Mouse (Mus musculus): ENCODE data around the gene Sirt2. TPM values are rescaled to one million over a fixed set of nuclear protein-coding genes. Genes with fewer than 3 reads are reported as not detected.
A peak's percentile ranks its signal among the peaks of the same experiment; 100 is the strongest.

Sirt2 gene
- 100 to 1,000 TPM in 1 of 2 experiments, 10 to 100 TPM in 1; 82.3 to 103 TPM for polyA plus RNA-seq (2017; shearing (Covaris generic))

GRCm38 (mm10) chr7:28766173-28766879 is at the start of gene Sirt2:
TSS of gene Sirt2 (plus strand) at chr7:28766735.
- peak; percentile 96 for ATAC-seq

- no peak for ATAC-seq
These were observed 48.8 kb upstream of the Sirt2 start for GRCm38 (mm10) chr7:28717726-28718125.

- no peak for ATAC-seq
These were observed 47.4 kb upstream of the Sirt2 start for GRCm38 (mm10) chr7:28719159-28719558.

- no peak for ATAC-seq
These were observed 46.9 kb upstream of the Sirt2 start for GRCm38 (mm10) chr7:28719650-28720049.

- no peak for ATAC-seq
These were observed 45.6 kb upstream of the Sirt2 start for GRCm38 (mm10) chr7:28720753-28721537.

- ATAC-seq: no peak
These were observed 44.5 kb upstream of the Sirt2 start for GRCm38 (mm10) chr7:28722079-28722478.

GRCm38 (mm10) chr7:28724613-28725012 is 41.9 kb upstream of the Sirt2 start:
- ATAC-seq: no peak

GRCm38 (mm10) chr7:28726600-28726999 is 39.9 kb upstream of the Sirt2 start:
- ATAC-seq: peak; percentile 66

- ATAC-seq: no peak
These were observed 38.7 kb upstream of the Sirt2 start for GRCm38 (mm10) chr7:28727649-28728340.

- ATAC-seq: peak; percentile 63
These were observed 34.0 kb upstream of the Sirt2 start for GRCm38 (mm10) chr7:28732341-28733142.

- no peak for ATAC-seq
These were observed 33.3 kb upstream of the Sirt2 start for GRCm38 (mm10) chr7:28733211-28733610.

GRCm38 (mm10) chr7:28735701-28736100 is 30.8 kb upstream of the Sirt2 start:
- no peak for ATAC-seq

GRCm38 (mm10) chr7:28739829-28740228 is 26.7 kb upstream of the Sirt2 start:
- ATAC-seq: no peak

- ATAC-seq: no peak
These were observed 25.6 kb upstream of the Sirt2 start for GRCm38 (mm10) chr7:28740949-28741348.

- no peak for ATAC-seq
These were observed 25.2 kb upstream of the Sirt2 start for GRCm38 (mm10) chr7:28741368-28741708.

- peak; percentile 97 for ATAC-seq
These were observed 24.7 kb upstream of the Sirt2 start, which contains the start of the genes Mrps12 and Sars2 for GRCm38 (mm10) chr7:28741709-28742438. TSS of gene Mrps12 (minus strand) at chr7:28741820. TSS of gene Sars2 (plus strand) at chr7:28741992.

- ATAC-seq: no peak
These were observed 16.6 kb upstream of the Sirt2 start for GRCm38 (mm10) chr7:28749935-28750334.

GRCm38 (mm10) chr7:28756079-28756478 is 10.5 kb upstream of the Sirt2 start, which contains the start of gene Ccer2:
TSS of gene Ccer2 (plus strand) at chr7:28756174.
- ATAC-seq: no peak

GRCm38 (mm10) chr7:28758623-28759022 is 7.9 kb upstream of the Sirt2 start:
- ATAC-seq: no peak

GRCm38 (mm10) chr7:28761907-28762306 is 4.6 kb upstream of the Sirt2 start:
- ATAC-seq: no peak

GRCm38 (mm10) chr7:28765211-28765610 is 1.3 kb upstream of the Sirt2 start:
- ATAC-seq: no peak

- no peak for ATAC-seq
These were observed 375 bp downstream of the Sirt2 start for GRCm38 (mm10) chr7:28766910-28767309.
